8 mouse cellular contexts compared by ENCODE assay signal in genomic region chr16:44139536-44140185, GRCm38 (mm10). TPM values are rescaled to one million over a fixed set of nuclear protein-coding genes. Genes with fewer than 3 reads are reported as not detected.
DNase-seq lines count a peak whose midpoint lies in the region; ATAC-seq and TF ChIP-seq lines count a peak whose summit lies in the region.

Atp6v1a (minus strand) TSS chr16:44139705.
Naa50 (plus strand) TSS chr16:44139830.

- 0 out of 2 replicates have a peak, but pooled peaks have one; percentile 47 for TF ChIP-seq EP300 in ES-Bruce4 (IDR thresholded peaks at IDR 0.05; ENCODE audit: insufficient read depth, low read depth, low read length)

- peak; percentile 95 to 97 for DNase-seq in heart, postnatal 14 days
- DNase-seq in layer of hippocampus, adult 2 months (ENCODE audit: low spot score in 2 of 2) = peak; percentile 90
- DNase-seq in ovary, adult 18-20 months (ENCODE audit: low spot score) = peak; percentile 86
- DNase-seq in thymus, postnatal 0 days (ENCODE audit: low spot score) = peak; percentile 95

- peak within 1 kb of the TSS; percentile 94 for H3K27ac ChIP-seq in ES-Bruce4 (ENCODE audit: insufficient read depth, low read length)
- H3K27ac ChIP-seq in forebrain, embryonic 13.5 days = peak within 1 kb of the TSS; percentile 98
- peak within 1 kb of the TSS; percentile 100 for H3K27ac ChIP-seq in layer of hippocampus, adult 2 months
- H3K27ac ChIP-seq in lung, embryonic 15.5 days = peak within 1 kb of the TSS; percentile 100

- peak within 1 kb of the TSS; percentile 97 for H3K4me2 ChIP-seq in forebrain, embryonic 13.5 days
- H3K4me2 ChIP-seq in lung, embryonic 15.5 days = peak within 1 kb of the TSS; percentile 66

- H3K9ac ChIP-seq in ES-Bruce4 (ENCODE audit: low read depth, poor library complexity, severe bottlenecking) = peak within 1 kb of the TSS; percentile 98
- peak within 1 kb of the TSS; percentile 96 for H3K9ac ChIP-seq in forebrain, embryonic 13.5 days
- peak within 1 kb of the TSS; percentile 92 for H3K9ac ChIP-seq in lung, embryonic 15.5 days

- TF ChIP-seq POLR2A in ES-Bruce4 (IDR thresholded peaks at IDR 0.05; ENCODE audit: insufficient read depth, low read length) = no peak

- WGBS in forebrain, embryonic 13.5 days = under 1% methylated on average over 50 of the region's 71 CpGs
- WGBS in lung, embryonic 15.5 days = under 1% methylated on average over 69 of the region's 71 CpGs

- peak; percentile 60 for ATAC-seq in cerebellum, adult (ENCODE audit: insufficient number of reproducible peaks, low FRiP score, low TSS enrichment)
- ATAC-seq in forebrain, embryonic 13.5 days = peak; percentile 90
- peak; percentile 86 for ATAC-seq in lung, embryonic 15.5 days (ENCODE audit: borderline replicate concordance, extremely low read depth, low FRiP score, low TSS enrichment)

- H3K27me3 ChIP-seq in ES-Bruce4 (ENCODE audit: control insufficient read depth, insufficient read depth, low read length, poor library complexity, severe bottlenecking) = no peaks in the 10 kb centered on the region
- no peaks in the 10 kb centered on the region for H3K27me3 ChIP-seq in forebrain, embryonic 13.5 days
- H3K27me3 ChIP-seq in lung, embryonic 15.5 days = no peaks in the 10 kb centered on the region

- intact Hi-C loops in heart, postnatal 14 days (cut with DNase I) = loop anchor here (10.0 kb wide), 1 partner anchor 255 kb away; the partner anchor contains the start of gene Ccdc191

- peak within 1 kb of the TSS; percentile 99 for H3K4me3 ChIP-seq in ES-Bruce4 (ENCODE audit: low read depth, low read length)
- H3K4me3 ChIP-seq in forebrain, embryonic 13.5 days = peak within 1 kb of the TSS; percentile 97
- peak within 1 kb of the TSS; percentile 87 for H3K4me3 ChIP-seq in layer of hippocampus, adult 2 months
- H3K4me3 ChIP-seq in lung, embryonic 15.5 days = peak within 1 kb of the TSS; percentile 100

- H3K36me3 ChIP-seq in ES-Bruce4 (ENCODE audit: control insufficient read depth, insufficient read depth, low read length, poor library complexity, severe bottlenecking) = 0 out of 2 replicates have a peak, but pooled peaks cover 3% of the 10 kb centered on the region
- H3K36me3 ChIP-seq in forebrain, embryonic 13.5 days (ENCODE audit: poor library complexity, severe bottlenecking) = no peaks in the 10 kb centered on the region
- no peaks in the 10 kb centered on the region for H3K36me3 ChIP-seq in lung, embryonic 15.5 days

- no peaks in the 10 kb centered on the region for H3K4me1 ChIP-seq in ES-Bruce4 (ENCODE audit: control insufficient read depth, insufficient read depth, low read length)
- peaks cover 29% of the 10 kb centered on the region for H3K4me1 ChIP-seq in forebrain, embryonic 13.5 days
- H3K4me1 ChIP-seq in lung, embryonic 15.5 days = peaks cover 14% of the 10 kb centered on the region

- TF ChIP-seq CTCF in ES-Bruce4 (IDR thresholded peaks at IDR 0.05; ENCODE audit: low read depth, low read length) = no peak
- no peak for TF ChIP-seq CTCF in layer of hippocampus, adult 2 months (conservative IDR thresholded peaks at IDR 0.05)

- H3K9me3 ChIP-seq in ES-Bruce4 (replicated peaks; ENCODE audit: control insufficient read depth, insufficient read depth, low read length, poor library complexity, severe bottlenecking) = no peaks in the 10 kb centered on the region
- H3K9me3 ChIP-seq in forebrain, embryonic 13.5 days (replicated peaks) = no peaks in the 10 kb centered on the region
- H3K9me3 ChIP-seq in lung, embryonic 15.5 days = no peaks in the 10 kb centered on the region

RNA-seq across cellular contexts. Expression of gene Atp6v1a, which starts in this region (rescaled TPM):
- 81.2 and 87.7 TPM in 2 replicates for polyA plus RNA-seq in ES-Bruce4 (2011; ENCODE audit: insufficient read depth, insufficient read length, low read depth, missing spikeins)
- 63.6 and 73.3 TPM in 2 replicates for polyA plus RNA-seq in forebrain, embryonic 13.5 days (2015; fragmentation: Nextera tagmentation; extraction: Ambion mirVana)
- total RNA-seq in heart, postnatal 14 days (2021) = 10 to 100 TPM; 37.8 to 39.6 TPM
- 100 to 1,000 TPM; 535 to 581 TPM for total RNA-seq in layer of hippocampus, adult 2 months (2021)
- 49.6 and 51.3 TPM in 2 replicates for polyA plus RNA-seq in lung, embryonic 15.5 days (2015; fragmentation: Nextera tagmentation; extraction: Ambion mirVana)
- polyA plus RNA-seq in thymus, postnatal 0 days (2015; fragmentation: Nextera tagmentation; extraction: Ambion mirVana) = 44.0 and 47.0 TPM in 2 replicates

RNA-seq across cellular contexts. Expression of gene Naa50, which starts in this region (rescaled TPM):
- polyA plus RNA-seq in ES-Bruce4 (2011; ENCODE audit: insufficient read depth, insufficient read length, low read depth, missing spikeins) = 157 and 170 TPM in 2 replicates
- polyA plus RNA-seq in forebrain, embryonic 13.5 days (2015; fragmentation: Nextera tagmentation; extraction: Ambion mirVana) = 90.4 and 95.0 TPM in 2 replicates
- total RNA-seq in heart, postnatal 14 days (2021) = 10 to 100 TPM; 52.5 to 56.0 TPM
- total RNA-seq in layer of hippocampus, adult 2 months (2021) = 10 to 100 TPM; 59.2 to 61.1 TPM
- 113 and 115 TPM in 2 replicates for polyA plus RNA-seq in lung, embryonic 15.5 days (2015; fragmentation: Nextera tagmentation; extraction: Ambion mirVana)
- polyA plus RNA-seq in thymus, postnatal 0 days (2015; fragmentation: Nextera tagmentation; extraction: Ambion mirVana) = 87.4 and 89.4 TPM in 2 replicates

Comparison
In these comparisons a context has a peak if more than half of its experiments do, and no peak if none do; other contexts are left out.
1. Peak in every context shown above with its lines: DNase-seq, ATAC-seq, H3K4me3 ChIP-seq and H3K27ac ChIP-seq.
2. RNA of gene Atp6v1a (total RNA-seq): 535 to 581 TPM in layer of hippocampus, adult 2 months; 37.8 to 39.6 TPM in heart, postnatal 14 days; every median in the first group is over 10 times any median in the second.